Mouse (Mus musculus) WW6 (cell line): ENCODE measurements at regions not wholly inside any gene's neighbourhood (a gene's known extent, or its start where the extent isn't known, plus 50 kb on each side); places are given as distances from the start of the nearest gene placed in this dataset.

Source experiments
- DNase-seq: peaks from one replicate; pipeline ENCODE4 v3.0.0-alpha.2; 2013; ENCODE audit warnings: low read depth, low spot score

DNA sequence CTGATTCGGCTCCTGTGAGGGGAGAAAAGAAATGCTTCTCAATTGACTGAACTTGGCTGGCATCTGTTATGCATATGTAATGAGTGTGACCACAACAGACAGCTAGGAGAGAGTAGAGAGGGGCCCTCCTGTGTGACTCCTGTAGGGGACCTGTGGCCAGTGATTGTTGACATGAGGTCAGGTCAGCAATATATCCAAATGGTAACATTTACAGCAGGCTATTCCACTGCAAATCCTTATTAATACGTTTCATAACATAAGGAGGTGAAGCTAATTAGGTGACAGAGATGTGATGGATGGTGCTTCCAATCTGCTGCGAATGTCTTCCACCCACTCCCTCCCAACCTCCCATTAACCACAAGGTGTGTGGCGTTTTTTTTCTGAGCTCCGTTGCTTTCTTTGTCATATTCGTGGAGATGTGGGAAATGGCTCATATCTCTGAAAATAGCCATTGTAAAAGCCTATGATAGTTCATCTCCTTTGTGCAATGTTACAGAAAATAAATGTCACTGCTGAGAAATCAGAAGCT, 309.5 kb downstream of the Irx1 start:
- no peak for DNase-seq

GRCm38 (mm10) chr13:71653212-71653938, 310.1 kb downstream of the Irx1 start:
- DNase-seq, result no peak

- DNase-seq, result no peak
These were observed 313.6 kb downstream of the Irx1 start for GRCm38 (mm10) chr13:71649876-71650275.

DNA sequence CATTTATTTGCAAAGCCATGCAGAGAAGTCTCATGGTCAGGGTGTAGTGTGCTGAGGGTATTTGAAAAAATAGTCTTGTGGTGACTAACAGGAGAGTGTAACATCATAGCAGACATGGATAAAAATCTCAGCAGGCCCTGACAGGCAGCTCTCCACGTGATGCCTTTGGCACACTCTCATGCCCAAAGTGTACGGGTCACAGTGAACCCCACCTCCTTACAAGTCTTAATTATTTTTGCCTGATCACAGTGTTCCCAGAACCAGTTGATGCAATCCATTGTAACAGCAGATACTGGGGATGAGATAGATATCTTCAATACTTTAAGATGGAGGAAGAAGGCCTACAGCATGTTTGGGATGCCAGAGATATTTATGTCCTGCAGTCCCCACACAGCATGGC, 314.5 kb downstream of the Irx1 start:
- DNase-seq, result no peak

DNA sequence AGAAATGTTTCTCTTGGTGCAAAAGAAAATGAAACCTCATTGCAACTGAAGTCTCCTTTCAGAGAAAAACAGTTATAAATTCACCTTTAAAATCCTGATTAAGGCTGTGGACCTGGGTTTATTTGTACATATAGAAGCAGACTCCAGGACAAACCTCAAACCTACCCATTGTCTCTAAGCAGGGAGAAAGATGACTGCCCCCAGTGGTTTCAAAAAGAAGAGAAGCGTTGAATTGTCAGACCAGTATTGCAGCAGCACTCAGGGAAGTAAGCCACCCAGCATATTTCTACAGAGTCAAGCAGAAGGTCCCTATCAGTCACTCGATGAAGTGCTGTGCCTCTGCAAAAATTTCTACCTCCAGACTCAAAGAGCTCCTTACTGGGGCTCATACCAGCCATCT, 332.1 kb downstream of the Irx1 start:
- no peak for DNase-seq

- DNase-seq, result no peak
These were observed 346.3 kb downstream of the Irx1 start for GRCm38 (mm10) chr13:71617198-71617597.

DNA sequence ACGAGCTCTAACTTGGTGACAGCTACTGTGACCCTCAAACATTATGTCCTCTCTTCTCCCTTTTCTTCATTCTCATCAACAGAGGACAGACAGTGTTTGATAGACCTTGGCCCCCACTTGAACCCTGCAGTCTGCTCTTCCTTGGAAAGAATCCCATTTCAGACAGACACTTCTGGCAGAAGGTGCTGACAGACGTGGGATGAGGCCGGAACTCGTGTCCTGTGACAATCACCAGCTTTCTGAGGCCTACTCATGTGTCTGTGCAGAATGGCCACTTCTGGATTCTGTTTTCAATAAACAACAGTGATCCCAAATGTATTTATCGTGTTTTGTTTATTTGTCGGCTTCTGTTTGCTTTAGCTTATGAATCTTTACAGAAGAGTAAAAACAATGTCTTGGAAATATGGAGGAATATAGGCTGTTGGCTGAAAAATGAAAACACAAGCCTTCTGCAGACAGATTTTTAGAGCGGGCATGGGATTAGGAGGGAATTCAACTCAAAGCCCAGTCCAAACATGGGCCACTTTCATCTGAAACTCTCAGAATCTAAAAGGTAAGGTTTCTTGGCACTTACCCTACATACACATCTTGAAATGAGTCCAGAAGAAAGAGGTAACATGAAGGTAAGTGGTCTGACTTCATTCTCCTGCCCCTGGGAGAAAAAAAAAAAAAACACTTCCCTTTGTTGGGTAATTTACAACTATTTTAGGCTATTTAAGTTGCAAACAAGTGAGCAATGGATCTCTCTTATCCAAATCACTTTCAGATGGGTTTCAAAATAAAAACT, 350.9 kb downstream of the Irx1 start:
- no peak for DNase-seq

- no peak for DNase-seq
These were observed 381.0 kb downstream of the Irx1 start for GRCm38 (mm10) chr13:71582486-71582885.

GRCm38 (mm10) chr13:71565895-71566294, 397.6 kb downstream of the Irx1 start:
- no peak for DNase-seq

DNA sequence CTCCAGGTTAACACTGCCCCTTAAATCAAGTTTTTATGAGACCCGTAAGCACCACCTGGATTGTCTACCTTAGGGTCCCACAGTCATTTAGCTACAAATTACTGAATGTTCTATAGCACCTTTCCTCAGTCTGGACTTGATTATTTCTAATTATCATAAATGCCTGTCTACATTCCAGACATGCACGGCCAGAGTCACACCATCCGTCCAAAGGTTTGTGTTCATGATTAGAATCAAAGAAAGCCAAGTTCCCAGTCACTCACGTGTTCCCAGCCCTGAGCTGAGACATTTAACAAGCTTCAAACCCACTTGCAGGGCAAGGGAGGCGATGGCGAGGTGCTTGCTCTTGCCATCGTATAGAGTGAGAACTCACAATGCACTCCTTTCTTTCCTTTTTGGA, 398.1 kb downstream of the Irx1 start:
- no peak for DNase-seq

- DNase-seq, result no peak
These were observed 404.9 kb downstream of the Irx1 start for GRCm38 (mm10) chr13:71558477-71559215.

- DNase-seq, result no peak
These were observed 408.1 kb downstream of the Irx1 start for GRCm38 (mm10) chr13:71555471-71555870.

DNA sequence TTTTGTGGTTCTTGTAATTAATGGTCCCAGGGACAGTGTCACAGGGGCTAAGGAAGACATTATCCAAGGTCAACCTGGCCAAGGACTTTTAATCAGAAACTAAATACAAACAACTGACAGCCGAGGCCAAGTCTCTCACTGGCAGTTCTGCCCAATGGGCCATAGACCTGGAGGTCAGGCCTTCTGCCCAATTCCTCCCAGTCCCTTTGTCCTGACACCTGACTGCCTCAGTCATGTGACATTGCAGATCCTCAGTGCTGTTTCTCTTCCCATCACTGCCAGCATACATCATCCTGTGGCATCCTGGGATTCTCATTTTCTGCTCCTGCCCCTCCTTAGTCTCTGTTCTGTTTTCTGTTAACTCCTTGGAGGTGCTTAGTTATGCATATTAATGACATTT, 413.4 kb downstream of the Irx1 start:
- DNase-seq, result no peak

GRCm38 (mm10) chr13:71549206-71549831, 414.2 kb downstream of the Irx1 start:
- DNase-seq, result no peak

DNA sequence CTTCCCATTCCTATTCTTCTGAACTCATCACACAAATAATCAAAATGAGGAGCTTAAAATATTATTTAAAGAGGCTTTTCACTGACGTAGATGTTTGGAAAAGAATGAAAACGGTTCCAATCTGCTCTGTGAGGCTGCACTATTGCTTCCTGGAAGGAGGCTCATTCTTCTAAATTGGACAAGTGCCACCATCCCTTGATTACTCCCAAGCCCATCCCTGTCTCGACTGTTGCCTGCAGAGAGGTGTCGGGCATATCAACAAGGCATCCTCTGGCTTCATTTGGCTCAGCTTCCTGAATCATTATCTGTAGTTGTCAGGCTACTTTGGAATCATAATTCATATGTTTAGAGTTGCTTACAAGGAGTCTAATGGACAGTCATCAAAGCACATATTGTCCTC, 425.3 kb downstream of the Irx1 start:
- no peak for DNase-seq

- DNase-seq, result no peak
These were observed 430.6 kb downstream of the Irx1 start for GRCm38 (mm10) chr13:71532796-71533351.

GRCm38 (mm10) chr13:71529397-71530122, 434.0 kb downstream of the Irx1 start:
- no peak for DNase-seq

GRCm38 (mm10) chr13:71517776-71518175, 445.7 kb downstream of the Irx1 start:
- no peak for DNase-seq

GRCm38 (mm10) chr13:71513204-71513603, 450.3 kb downstream of the Irx1 start:
- DNase-seq, result no peak

DNA sequence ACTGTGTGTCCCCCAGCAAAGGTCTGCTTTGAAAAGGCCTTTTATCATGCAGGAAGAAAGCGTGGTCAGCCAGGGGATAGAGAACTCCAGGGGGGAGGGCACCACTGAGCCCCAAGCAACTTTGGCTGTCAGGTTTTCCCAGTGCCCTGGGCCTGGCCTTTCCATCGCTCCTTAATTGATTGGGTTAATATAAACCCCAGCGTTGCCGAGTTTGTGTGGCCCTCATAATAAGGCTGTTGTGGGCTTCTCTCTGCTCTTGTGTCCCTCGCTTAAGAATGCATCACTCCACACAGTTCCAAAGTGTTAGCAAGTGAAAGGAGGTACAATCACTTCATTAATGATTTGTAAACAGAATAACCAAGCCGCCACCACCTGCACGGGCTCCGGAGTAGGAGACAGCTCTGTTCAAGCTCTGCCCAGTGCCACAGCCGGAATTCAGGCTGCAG, 455.5 kb downstream of the Irx1 start:
- no peak for DNase-seq
